Mouse (Mus musculus) gastrocnemius, postnatal 10 days (tissue): ENCODE results near the gene Thsd7a. TPM values are rescaled to one million over a fixed set of nuclear protein-coding genes. Genes with fewer than 3 reads are reported as not detected.

ENCODE experiments used
- DNase-seq: peaks from one replicate; pipeline ENCODE4 v3.0.0; 2021; ENCODE audit warnings: mixed read lengths
- total RNA-seq, 2 experiments: library from RNA; stranded (reverse); gene quantifications; 2 replicates each; pipeline ENCODE4 v1.2.3; 2021

The Thsd7a gene
- total RNA-seq, 2 experiments from 2014 or later: 4.0 to 4.2 TPM

- no peak for DNase-seq
Observed at GRCm38 (mm10) chr6:12503867-12504266, 245.3 kb downstream of the Thsd7a start.

GRCm38 (mm10) chr6:12500888-12501287 is 248.3 kb downstream of the Thsd7a start:
- no peak for DNase-seq

- DNase-seq: no peak
Observed at GRCm38 (mm10) chr6:12499866-12500265, 249.3 kb downstream of the Thsd7a start.

GRCm38 (mm10) chr6:12493571-12493970 is 255.6 kb downstream of the Thsd7a start:
- DNase-seq: no peak

- no peak for DNase-seq
Observed at GRCm38 (mm10) chr6:12488882-12489281, 260.3 kb downstream of the Thsd7a start.

- DNase-seq: no peak
Observed at GRCm38 (mm10) chr6:12481527-12482163, 267.6 kb downstream of the Thsd7a start.

GRCm38 (mm10) chr6:12478359-12478758 is 270.9 kb downstream of the Thsd7a start:
- no peak for DNase-seq

GRCm38 (mm10) chr6:12470935-12471334 is 278.3 kb downstream of the Thsd7a start:
- DNase-seq: no peak

- no peak for DNase-seq
Observed at GRCm38 (mm10) chr6:12467339-12468124, 281.7 kb downstream of the Thsd7a start.

- no peak for DNase-seq
Observed at GRCm38 (mm10) chr6:12458841-12459240, 290.4 kb downstream of the Thsd7a start.

GRCm38 (mm10) chr6:12457451-12457850 is 291.8 kb downstream of the Thsd7a start:
- DNase-seq: no peak

- DNase-seq: no peak
Observed at GRCm38 (mm10) chr6:12454876-12455485, 294.2 kb downstream of the Thsd7a start.

- no peak for DNase-seq
Observed at GRCm38 (mm10) chr6:12454132-12454531, 295.1 kb downstream of the Thsd7a start.

- DNase-seq: no peak
Observed at GRCm38 (mm10) chr6:12448851-12449250, 300.4 kb downstream of the Thsd7a start.

GRCm38 (mm10) chr6:12445486-12445885 is 303.7 kb downstream of the Thsd7a start:
- no peak for DNase-seq

- no peak for DNase-seq
Observed at GRCm38 (mm10) chr6:12439561-12439960, 309.6 kb downstream of the Thsd7a start.

- no peak for DNase-seq
Observed at GRCm38 (mm10) chr6:12419070-12419469, 330.1 kb downstream of the Thsd7a start.

GRCm38 (mm10) chr6:12416976-12417375 is 332.2 kb downstream of the Thsd7a start:
- DNase-seq: no peak

- DNase-seq: no peak
Observed at GRCm38 (mm10) chr6:12404441-12404840, 344.8 kb downstream of the Thsd7a start.

GRCm38 (mm10) chr6:12402996-12403395 is 346.2 kb downstream of the Thsd7a start:
- no peak for DNase-seq

GRCm38 (mm10) chr6:12397776-12398522 is 351.3 kb downstream of the Thsd7a start:
- DNase-seq: no peak

GRCm38 (mm10) chr6:12393574-12394380 is 355.4 kb downstream of the Thsd7a start:
- no peak for DNase-seq
